Mouse (Mus musculus): ENCODE data around the gene Herc3. TPM values are rescaled to one million over a fixed set of nuclear protein-coding genes. Genes with fewer than 3 reads are reported as not detected.

Herc3 gene
- polyA plus RNA-seq, 1 experiment = 0.05 TPM

GRCm38 (mm10) chr6:58965071-58965831 is 134.0 kb downstream of the Herc3 start:
- no peak overlapping the region for H3K4me3 ChIP-seq (replicated peaks)
- TF ChIP-seq TAL1 (IDR thresholded peaks at IDR 0.05; ENCODE audit: low read length) = no peak
- TF ChIP-seq GATA1 (IDR thresholded peaks at IDR 0.05; ENCODE audit: low read length) = no peak
- no peaks in the 10 kb centered on the region for H3K9me3 ChIP-seq (ENCODE audit: control insufficient read depth, low read length)
- no peaks in the 10 kb centered on the region for H3K36me3 ChIP-seq (ENCODE audit: control insufficient read depth)
- H3K27me3 ChIP-seq (ENCODE audit: control insufficient read depth) = no peaks in the 10 kb centered on the region
- H3K4me1 ChIP-seq (ENCODE audit: control insufficient read depth) = no peaks in the 10 kb centered on the region

- Histone ChIP-seq H3K9me3 (ENCODE audit: control insufficient read depth, low read length) (no peaks in the 10 kb centered on the region), H3K4me3 (replicated peaks) (no peak overlapping the region), H3K27me3 (ENCODE audit: control insufficient read depth) (no peaks in the 10 kb centered on the region), H3K36me3 (ENCODE audit: control insufficient read depth) (no peaks in the 10 kb centered on the region), H3K4me1 (ENCODE audit: control insufficient read depth) (no peaks in the 10 kb centered on the region)
- TF ChIP-seq GATA1 (IDR thresholded peaks at IDR 0.05; ENCODE audit: low read length) (no peak), TAL1 (IDR thresholded peaks at IDR 0.05; ENCODE audit: low read length) (no peak)
These were observed 137.0 kb downstream of the Herc3 start for GRCm38 (mm10) chr6:58968272-58968671.

Other genes starting within 250 kb of the Herc3 start
- gene Abcg2, start 246.9 kb upstream of the Herc3 start, polyA plus RNA-seq (2012) = 6.8 and 7.5 TPM in 2 replicates
- not detected in 2 replicates for gene Nap1l5, start 75.6 kb downstream of the Herc3 start, polyA plus RNA-seq (2012)
- not detected in 2 replicates for gene Fam13a, start 193.1 kb downstream of the Herc3 start, polyA plus RNA-seq (2012)